Mouse (Mus musculus) layer of hippocampus, postnatal 14 days (tissue): ENCODE results near the gene Ephb4. TPM values are rescaled to one million over a fixed set of nuclear protein-coding genes. Genes with fewer than 3 reads are reported as not detected.

Experiments
- DNase-seq, 2 experiments: peaks; one replicate each; pipeline ENCODE4 v3.0.0; 2021 to 2022; ENCODE audit warnings: low spot score in 2 of 2, mixed read lengths in 1 of 2
- total RNA-seq, 2 experiments: library from RNA; stranded (reverse); gene quantifications; 2 replicates each; pipeline ENCODE4 v1.2.3; 2021

The Ephb4 gene
- total RNA-seq, 2 experiments from 2014 or later = 5.8 to 6.6 TPM

- no peak for DNase-seq
Observed at GRCm38 (mm10) chr5:137352011-137352975, 2.4 kb downstream of the Ephb4 start.

- no peak for DNase-seq
Observed at GRCm38 (mm10) chr5:137354091-137354490, 4.2 kb downstream of the Ephb4 start.

- no peak for DNase-seq
Observed at GRCm38 (mm10) chr5:137358382-137358781, 8.5 kb downstream of the Ephb4 start.

- no peak for DNase-seq
Observed at GRCm38 (mm10) chr5:137369665-137370064, 19.8 kb downstream of the Ephb4 start.

- DNase-seq = no peak
Observed at GRCm38 (mm10) chr5:137373371-137373950, 23.6 kb downstream of the Ephb4 start.

- DNase-seq = no peak
Observed at GRCm38 (mm10) chr5:137374521-137375080, 24.7 kb downstream of the Ephb4 start.

- no peak for DNase-seq
Observed at GRCm38 (mm10) chr5:137375627-137376026, 25.7 kb downstream of the Ephb4 start.

- DNase-seq = peak in 1 of 2 experiments; percentile 10
Observed at GRCm38 (mm10) chr5:137376198-137376597, 26.3 kb downstream of the Ephb4 start.

GRCm38 (mm10) chr5:137376722-137377121, 26.8 kb downstream of the Ephb4 start:
- no peak for DNase-seq

GRCm38 (mm10) chr5:137377176-137377575, 27.3 kb downstream of the Ephb4 start:
- no peak for DNase-seq

GRCm38 (mm10) chr5:137377603-137378002, 27.7 kb downstream of the Ephb4 start:
- no peak for DNase-seq

GRCm38 (mm10) chr5:137381152-137381551, 31.2 kb downstream of the Ephb4 start:
- peak; percentile 14 to 36 for DNase-seq

- DNase-seq = no peak
Observed at GRCm38 (mm10) chr5:137383441-137383840, 33.5 kb downstream of the Ephb4 start.

- no peak for DNase-seq
Observed at GRCm38 (mm10) chr5:137386712-137387111, 36.8 kb downstream of the Ephb4 start.

- DNase-seq = no peak
Observed at GRCm38 (mm10) chr5:137391641-137392040, 41.7 kb downstream of the Ephb4 start.

GRCm38 (mm10) chr5:137394456-137394855, 44.5 kb downstream of the Ephb4 start:
- DNase-seq = no peak

GRCm38 (mm10) chr5:137404081-137404480, 54.2 kb downstream of the Ephb4 start:
- no peak for DNase-seq

- DNase-seq = peak; percentile 23 to 25
Observed at GRCm38 (mm10) chr5:137409451-137409850, 59.5 kb downstream of the Ephb4 start.

GRCm38 (mm10) chr5:137410066-137410465, 60.2 kb downstream of the Ephb4 start:
- no peak for DNase-seq

GRCm38 (mm10) chr5:137410549-137410948, 60.6 kb downstream of the Ephb4 start:
- no peak for DNase-seq

- DNase-seq = no peak
Observed at GRCm38 (mm10) chr5:137411235-137411634, 61.3 kb downstream of the Ephb4 start.

GRCm38 (mm10) chr5:137414253-137414652, 64.3 kb downstream of the Ephb4 start:
- no peak for DNase-seq
